Mouse (Mus musculus): ENCODE measurements around the gene Epb42.

DNA sequence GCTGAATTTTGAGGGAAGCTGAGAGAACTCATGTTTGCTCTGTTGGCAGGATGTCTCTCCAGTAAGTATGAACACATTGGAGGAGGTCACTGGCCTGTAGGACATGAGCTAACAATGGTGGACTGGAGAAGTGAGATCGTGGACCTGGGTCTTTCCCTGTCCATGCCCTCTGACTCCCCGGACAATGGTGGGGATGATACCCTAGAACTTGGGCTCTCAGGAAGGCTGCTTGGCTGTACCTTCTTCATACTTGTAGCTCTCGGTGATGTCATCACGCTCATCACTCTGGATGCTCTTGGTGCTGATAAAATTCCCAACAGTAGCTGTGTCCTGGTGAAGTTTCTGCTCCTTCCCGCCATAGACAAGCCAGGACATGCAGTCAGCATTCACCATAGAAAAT lies 15.3 kb upstream of the Epb42 start:
- TF ChIP-seq POLR2A (IDR thresholded peaks at IDR 0.05; ENCODE audit: extremely low read depth, insufficient read depth, low read length) = no peak
- no peak for TF ChIP-seq CTCF (IDR thresholded peaks at IDR 0.05; ENCODE audit: low read depth, low read length)

Measured in liver, adult 2 months (tissue).